Mouse (Mus musculus): Measurements from ENCODE around the gene Hmcn1.

DNA sequence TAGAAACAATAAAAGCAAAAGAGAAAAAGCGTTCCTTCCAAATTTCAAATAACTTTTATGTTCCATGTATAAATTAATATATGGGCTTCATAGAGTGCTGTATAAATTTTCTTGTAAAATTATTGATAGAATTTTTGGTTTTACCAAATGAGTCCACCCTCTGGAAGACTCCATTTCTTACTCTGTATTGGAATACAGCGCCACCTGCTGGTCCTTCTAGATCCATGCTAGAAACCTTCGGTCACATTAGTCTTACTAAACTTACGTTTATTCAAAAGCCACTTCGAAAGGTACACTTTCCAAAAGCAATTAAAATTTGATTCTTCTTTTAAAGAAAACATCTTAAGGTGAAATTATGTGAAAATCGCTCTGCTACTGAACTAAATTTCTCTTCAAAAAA, 73.0 kb downstream of the Hmcn1 start:
- TF ChIP-seq CTCF (IDR thresholded peaks at IDR 0.05; ENCODE audit: low read depth, low read length) (no peak), POLR2A (IDR thresholded peaks at IDR 0.05; ENCODE audit: insufficient read depth, low read length) (no peak)
